Mouse (Mus musculus) ovary, adult 18-20 months (tissue): ENCODE data around the gene Olfr361.
"Not testable (repeated sequence)": the region's sequence is repeated elsewhere in the genome, so short reads cannot be mapped to it uniquely, and the experiment has no call there.

Experiments
- DNase-seq: peaks from one replicate; pipeline ENCODE4 v3.0.0; 2022; ENCODE audit warnings: low spot score, mixed read lengths

Olfr361 gene

DNA sequence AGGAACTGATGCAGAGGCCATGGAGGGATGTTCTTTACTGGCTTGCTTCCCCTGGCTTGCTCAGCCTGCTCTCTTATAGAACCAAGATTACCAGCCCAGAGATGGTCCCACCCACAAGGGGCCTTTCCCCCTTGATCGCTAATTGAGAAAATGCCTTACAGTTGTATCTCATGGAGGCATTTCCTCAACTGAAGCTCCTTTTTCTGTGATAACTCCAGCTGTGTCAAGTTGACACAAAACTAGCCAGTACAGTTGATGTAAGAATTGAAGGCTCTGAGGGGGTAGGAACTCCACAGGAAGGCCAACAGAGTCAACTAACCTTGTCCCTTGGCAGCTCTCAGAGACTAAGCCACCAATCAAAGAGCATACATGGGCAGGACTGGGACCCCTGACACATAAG, at the start of gene Olfr361:
TSS of gene Olfr361 (minus strand) at position 101 of the 400 bp plus-strand sequence.
- DNase-seq, result not testable (repeated sequence)

DNA sequence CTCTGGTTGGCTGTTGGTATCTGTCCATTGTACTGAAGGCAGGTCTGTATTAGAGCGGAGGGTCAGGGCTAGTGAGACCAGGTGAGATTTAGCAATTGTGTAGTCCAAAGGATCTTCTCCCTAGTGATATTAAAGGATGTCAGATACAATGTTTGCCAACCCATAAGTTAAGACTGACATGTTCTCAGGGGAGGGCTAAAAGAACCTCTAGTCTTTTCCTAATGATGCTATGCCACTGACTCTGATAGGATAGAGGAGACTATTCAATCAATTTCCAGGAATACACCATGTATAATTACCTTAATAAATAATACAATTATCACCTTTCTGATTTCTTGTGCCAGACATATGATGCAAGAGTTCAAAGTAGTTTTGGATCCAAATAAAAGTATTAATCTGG, 28.7 kb upstream of the Olfr361 start, which contains the start of gene Olfr362:
TSS of gene Olfr362 (minus strand) at position 101 of the 400 bp plus-strand sequence.
- no peak for DNase-seq

DNA sequence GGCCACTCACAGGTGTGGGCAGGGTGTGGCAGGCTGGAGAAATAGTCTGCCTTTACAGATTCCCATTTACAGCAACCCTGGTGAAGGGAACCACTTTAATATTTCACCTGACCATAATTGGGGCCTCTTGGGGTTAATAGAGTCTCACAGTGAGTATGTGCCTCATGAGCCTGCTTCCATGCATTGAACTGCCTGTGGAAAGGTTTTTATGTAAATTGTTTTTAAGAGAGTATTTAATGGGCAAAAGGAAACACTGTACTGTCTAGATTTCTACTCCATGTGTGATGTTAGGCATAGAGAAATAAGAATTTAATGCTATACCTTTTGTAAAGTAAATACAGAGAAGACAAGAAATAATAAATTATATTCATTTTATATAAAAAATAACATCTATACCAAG, 23.6 kb downstream of the Olfr361 start, which contains the start of gene Olfr360:
TSS of gene Olfr360 (plus strand) at position 301 of the 400 bp plus-strand sequence.
- no peak for DNase-seq
